Mouse (Mus musculus): ENCODE results near the gene Dnm3. TPM values are rescaled to one million over a fixed set of nuclear protein-coding genes. Genes with fewer than 3 reads are reported as not detected.

Gene Dnm3
- total and polyA plus RNA-seq, 3 experiments = not detected

DNA sequence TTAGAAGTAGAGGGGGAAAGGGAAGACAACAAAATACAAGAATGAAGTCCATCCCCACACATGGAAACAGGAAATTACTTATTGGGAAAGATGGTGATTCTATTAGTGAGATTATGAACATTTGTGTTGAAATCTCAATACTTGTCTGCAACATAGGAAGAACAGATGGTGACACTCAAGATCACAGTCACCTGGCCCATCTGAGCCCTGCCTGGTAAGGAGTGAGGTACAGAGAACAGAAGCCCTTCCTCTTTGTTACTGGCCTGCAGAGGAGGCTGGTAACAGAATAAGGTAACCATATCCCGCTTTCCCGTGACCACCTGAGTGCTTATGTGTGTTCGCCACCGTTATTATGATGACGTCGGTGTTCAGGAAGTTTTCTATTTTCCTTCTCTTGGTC, 21.0 kb downstream of the Dnm3 start:
- no peak for DNase-seq (ENCODE audit: low read depth, low spot score)
- Histone ChIP-seq H3K27ac (ENCODE audit: control insufficient read depth, low read depth, low read length) (no peak overlapping the region), H3K36me3 (ENCODE audit: control insufficient read depth in 1 of 2, insufficient read depth in 2 of 2, low read length in 2 of 2) (no peaks in the 10 kb centered on the region), H3K9me3 (replicated peaks; ENCODE audit: insufficient read depth, low read length) (no peaks in the 10 kb centered on the region), H3K4me3 (ENCODE audit: control insufficient read depth in 1 of 2, insufficient read depth in 1 of 2, low read depth in 2 of 2, low read length in 2 of 2) (no peak overlapping the region), H3K9ac (ENCODE audit: control insufficient read depth, low read depth, low read length, poor library complexity, severe bottlenecking) (no peak overlapping the region), H3K79me2 (ENCODE audit: control insufficient read depth, insufficient read depth, low read length, poor library complexity) (no peaks in the 10 kb centered on the region), H3K27me3 (ENCODE audit: control insufficient read depth in 1 of 2, insufficient read depth in 2 of 2, low read length in 2 of 2) (no peaks in the 10 kb centered on the region; a peak in 1 of 4 replicates), H3K4me1 (ENCODE audit: control insufficient read depth in 1 of 2, insufficient read depth in 2 of 2, low read length in 2 of 2) (no peaks in the 10 kb centered on the region)
- TF ChIP-seq ZNF384 (IDR thresholded peaks at IDR 0.05; ENCODE audit: low read depth, low read length) (no peak), KAT2A (conservative IDR thresholded peaks at IDR 0.05; ENCODE audit: low read depth, low read length) (no peak), SIN3A (IDR thresholded peaks at IDR 0.05; ENCODE audit: low read length) (no peak), MAX (IDR thresholded peaks at IDR 0.05; ENCODE audit: low read length) (no peak), CHD1 (IDR thresholded peaks at IDR 0.05; ENCODE audit: low read depth, low read length) (no peak), POLR2AphosphoS2 (IDR thresholded peaks at IDR 0.05; ENCODE audit: low read length) (no peak), CTCF (IDR thresholded peaks at IDR 0.05 in 2 of 3, conservative IDR thresholded peaks at IDR 0.05 in 1 of 3; ENCODE audit: control insufficient read depth in 1 of 3, insufficient read depth in 1 of 3, low read depth in 2 of 3, low read length in 3 of 3, poor library complexity in 1 of 3, severe bottlenecking in 1 of 3) (no peak), ETS1 (IDR thresholded peaks at IDR 0.05; ENCODE audit: low read depth, low read length) (no peak), UBTF (IDR thresholded peaks at IDR 0.05; ENCODE audit: borderline replicate concordance, insufficient read depth, low read depth, low read length) (no peak)

DNA sequence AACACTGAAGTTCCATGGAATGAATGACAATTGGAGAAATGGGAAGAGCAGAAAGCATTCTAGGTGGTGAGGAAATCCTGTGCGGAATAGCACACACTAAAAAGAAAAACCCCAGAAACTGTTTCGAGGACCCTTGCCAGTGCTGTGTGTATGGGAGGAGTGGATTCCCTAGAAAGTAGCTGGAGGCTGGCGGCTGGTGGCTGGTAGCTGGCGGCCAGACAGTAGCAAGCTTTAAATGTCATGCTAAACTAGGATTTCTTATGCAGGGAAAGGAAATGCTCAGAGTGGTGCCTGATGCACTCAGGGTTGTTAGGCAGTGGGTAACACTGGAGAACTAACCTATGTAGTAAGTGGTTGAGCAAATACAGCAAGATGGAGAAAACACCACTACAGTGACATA, 21.4 kb downstream of the Dnm3 start:
- H3K79me2 ChIP-seq (ENCODE audit: control insufficient read depth, insufficient read depth, low read length, poor library complexity) = no peaks in the 10 kb centered on the region
- no peak for DNase-seq (ENCODE audit: low read depth, low spot score)
- H3K36me3 ChIP-seq (ENCODE audit: control insufficient read depth in 1 of 2, insufficient read depth in 2 of 2, low read length in 2 of 2) = no peaks in the 10 kb centered on the region
- H3K27me3 ChIP-seq (ENCODE audit: control insufficient read depth in 1 of 2, insufficient read depth in 2 of 2, low read length in 2 of 2) = no peaks in the 10 kb centered on the region; a peak in 1 of 4 replicates
- no peak overlapping the region for H3K9ac ChIP-seq (ENCODE audit: control insufficient read depth, low read depth, low read length, poor library complexity, severe bottlenecking)
- H3K27ac ChIP-seq (ENCODE audit: control insufficient read depth, low read depth, low read length) = no peak overlapping the region
- no peaks in the 10 kb centered on the region for H3K4me1 ChIP-seq (ENCODE audit: control insufficient read depth in 1 of 2, insufficient read depth in 2 of 2, low read length in 2 of 2)
- no peaks in the 10 kb centered on the region for H3K9me3 ChIP-seq (replicated peaks; ENCODE audit: insufficient read depth, low read length)
- TF ChIP-seq MEF2A (IDR thresholded peaks at IDR 0.05; ENCODE audit: extremely low read depth, insufficient replicate concordance, low read depth, low read length, poor library complexity, severe bottlenecking) = no peak
- no peak for TF ChIP-seq BHLHE40 (IDR thresholded peaks at IDR 0.05; ENCODE audit: borderline replicate concordance, low read depth, low read length)
- no peak for TF ChIP-seq E2F4 (IDR thresholded peaks at IDR 0.05; ENCODE audit: borderline replicate concordance, low read depth, low read length)
- no peak for TF ChIP-seq TCF12 (IDR thresholded peaks at IDR 0.05; ENCODE audit: low read depth, low read length)
- no peak for TF ChIP-seq SIN3A (IDR thresholded peaks at IDR 0.05; ENCODE audit: low read length)
- no peak for TF ChIP-seq ZKSCAN1 (IDR thresholded peaks at IDR 0.05; ENCODE audit: low read depth, low read length)
- no peak for TF ChIP-seq JUND (IDR thresholded peaks at IDR 0.05; ENCODE audit: low read depth, low read length)
- no peak for TF ChIP-seq MAX (IDR thresholded peaks at IDR 0.05; ENCODE audit: low read length)
- no peak overlapping the region for H3K4me3 ChIP-seq (ENCODE audit: control insufficient read depth in 1 of 2, insufficient read depth in 1 of 2, low read depth in 2 of 2, low read length in 2 of 2)

GRCm38 (mm10) chr1:162453578-162453977, 24.3 kb downstream of the Dnm3 start:
- no peak for DNase-seq (ENCODE audit: low read depth, low spot score)

More at GRCm38 (mm10) chr1:162453578-162453977, 24.3 kb downstream of the Dnm3 start:
- H3K4me3 ChIP-seq (ENCODE audit: control insufficient read depth in 1 of 2, insufficient read depth in 1 of 2, low read depth in 2 of 2, low read length in 2 of 2) = no peak overlapping the region
- H3K79me2 ChIP-seq (ENCODE audit: control insufficient read depth, insufficient read depth, low read length, poor library complexity) = no peaks in the 10 kb centered on the region
- no peaks in the 10 kb centered on the region; a peak in 1 of 4 replicates for H3K27me3 ChIP-seq (ENCODE audit: control insufficient read depth in 1 of 2, insufficient read depth in 2 of 2, low read length in 2 of 2)
- TF ChIP-seq HCFC1 (IDR thresholded peaks at IDR 0.05; ENCODE audit: low read depth, low read length) (no peak), SIN3A (IDR thresholded peaks at IDR 0.05; ENCODE audit: low read length) (no peak), NELFE (IDR thresholded peaks at IDR 0.05; ENCODE audit: low read depth, low read length) (no peak), CHD1 (IDR thresholded peaks at IDR 0.05; ENCODE audit: low read depth, low read length) (no peak), SMC3 (IDR thresholded peaks at IDR 0.05; ENCODE audit: low read depth, low read length) (no peak), POLR2AphosphoS5 (IDR thresholded peaks at IDR 0.05; ENCODE audit: borderline replicate concordance, low read depth, low read length) (no peak), POLR2AphosphoS2 (IDR thresholded peaks at IDR 0.05; ENCODE audit: low read length) (no peak), JUND (IDR thresholded peaks at IDR 0.05; ENCODE audit: low read depth, low read length) (no peak), BHLHE40 (IDR thresholded peaks at IDR 0.05; ENCODE audit: borderline replicate concordance, low read depth, low read length) (no peak), TBP (IDR thresholded peaks at IDR 0.05; ENCODE audit: low read depth, low read length) (no peak), NRF1 (IDR thresholded peaks at IDR 0.05; ENCODE audit: insufficient read depth, low read depth, low read length, poor library complexity, severe bottlenecking) (no peak), GATA1 (IDR thresholded peaks at IDR 0.05; ENCODE audit: low read depth, low read length) (no peak), POLR2A (IDR thresholded peaks at IDR 0.05; ENCODE audit: control insufficient read depth in 1 of 2, insufficient read depth in 1 of 2, low read depth in 1 of 2, low read length in 2 of 2, poor library complexity in 1 of 2) (no peak), MXI1 (IDR thresholded peaks at IDR 0.05; ENCODE audit: low read depth, low read length) (no peak), MAX (IDR thresholded peaks at IDR 0.05; ENCODE audit: low read length) (no peak), CTCF (IDR thresholded peaks at IDR 0.05 in 2 of 3, conservative IDR thresholded peaks at IDR 0.05 in 1 of 3; ENCODE audit: control insufficient read depth in 1 of 3, insufficient read depth in 1 of 3, low read depth in 2 of 3, low read length in 3 of 3, poor library complexity in 1 of 3, severe bottlenecking in 1 of 3) (no peak)
- no peaks in the 10 kb centered on the region for H3K36me3 ChIP-seq (ENCODE audit: control insufficient read depth in 1 of 2, insufficient read depth in 2 of 2, low read length in 2 of 2)
- no peak overlapping the region for H3K27ac ChIP-seq (ENCODE audit: control insufficient read depth, low read depth, low read length)
- no peak overlapping the region for H3K9ac ChIP-seq (ENCODE audit: control insufficient read depth, low read depth, low read length, poor library complexity, severe bottlenecking)
- H3K9me3 ChIP-seq (replicated peaks; ENCODE audit: insufficient read depth, low read length) = no peaks in the 10 kb centered on the region
- H3K4me1 ChIP-seq (ENCODE audit: control insufficient read depth in 1 of 2, insufficient read depth in 2 of 2, low read length in 2 of 2) = no peaks in the 10 kb centered on the region
